Mouse (Mus musculus): Measurements from ENCODE around the gene Mgrn1. TPM values are rescaled to one million over a fixed set of nuclear protein-coding genes. Genes with fewer than 3 reads are reported as not detected.

Mgrn1 gene
- polyA plus RNA-seq, 1 experiment, result 221 TPM

GRCm38 (mm10) chr16:4938461-4938860 lies 52.4 kb downstream of the Mgrn1 start, which contains the start of gene Nudt16l1:
Nudt16l1 (plus strand) TSS chr16:4938761.
- DNase-seq (ENCODE audit: extremely low spot score in 1 of 2, low spot score in 1 of 2), result no peak

- peak; percentile 92 to 97 for DNase-seq (ENCODE audit: extremely low spot score in 1 of 2, low spot score in 1 of 2)
These were observed 52.9 kb downstream of the Mgrn1 start for GRCm38 (mm10) chr16:4938989-4939388.

- DNase-seq (ENCODE audit: extremely low spot score in 1 of 2, low spot score in 1 of 2), result no peak
These were observed 53.4 kb downstream of the Mgrn1 start for GRCm38 (mm10) chr16:4939412-4939811.

GRCm38 (mm10) chr16:4940311-4940850 lies 54.3 kb downstream of the Mgrn1 start:
- DNase-seq (ENCODE audit: extremely low spot score in 1 of 2, low spot score in 1 of 2), result no peak

GRCm38 (mm10) chr16:4941016-4941415 lies 55.0 kb downstream of the Mgrn1 start:
- no peak for DNase-seq (ENCODE audit: extremely low spot score in 1 of 2, low spot score in 1 of 2)

GRCm38 (mm10) chr16:4942868-4943267 lies 56.8 kb downstream of the Mgrn1 start:
- DNase-seq (ENCODE audit: extremely low spot score in 1 of 2, low spot score in 1 of 2), result no peak

GRCm38 (mm10) chr16:4943431-4943830 lies 57.4 kb downstream of the Mgrn1 start:
- no peak for DNase-seq (ENCODE audit: extremely low spot score in 1 of 2, low spot score in 1 of 2)

GRCm38 (mm10) chr16:4945415-4945814 lies 59.4 kb downstream of the Mgrn1 start:
- DNase-seq (ENCODE audit: extremely low spot score in 1 of 2, low spot score in 1 of 2), result no peak

- DNase-seq (ENCODE audit: extremely low spot score in 1 of 2, low spot score in 1 of 2), result no peak
These were observed 60.1 kb downstream of the Mgrn1 start for GRCm38 (mm10) chr16:4946155-4946554.

- DNase-seq (ENCODE audit: extremely low spot score in 1 of 2, low spot score in 1 of 2), result no peak
These were observed 61.3 kb downstream of the Mgrn1 start for GRCm38 (mm10) chr16:4947378-4947777.

- DNase-seq (ENCODE audit: extremely low spot score in 1 of 2, low spot score in 1 of 2), result no peak
These were observed 70.6 kb downstream of the Mgrn1 start for GRCm38 (mm10) chr16:4956609-4957008.

GRCm38 (mm10) chr16:4957446-4957845 lies 71.4 kb downstream of the Mgrn1 start:
- DNase-seq (ENCODE audit: extremely low spot score in 1 of 2, low spot score in 1 of 2), result no peak

- no peak for DNase-seq (ENCODE audit: extremely low spot score in 1 of 2, low spot score in 1 of 2)
These were observed 74.2 kb downstream of the Mgrn1 start for GRCm38 (mm10) chr16:4960260-4960659.

GRCm38 (mm10) chr16:4963346-4963745 lies 77.3 kb downstream of the Mgrn1 start:
- DNase-seq (ENCODE audit: extremely low spot score in 1 of 2, low spot score in 1 of 2), result no peak

GRCm38 (mm10) chr16:4963797-4964709 lies 78.0 kb downstream of the Mgrn1 start, which contains the start of gene Anks3:
Anks3 (minus strand) TSS chr16:4964205.
- peak; percentile 99 for DNase-seq (ENCODE audit: extremely low spot score in 1 of 2, low spot score in 1 of 2)

GRCm38 (mm10) chr16:4964731-4965391 lies 78.8 kb downstream of the Mgrn1 start:
- no peak for DNase-seq (ENCODE audit: extremely low spot score in 1 of 2, low spot score in 1 of 2)

- no peak for DNase-seq (ENCODE audit: extremely low spot score in 1 of 2, low spot score in 1 of 2)
These were observed 79.5 kb downstream of the Mgrn1 start for GRCm38 (mm10) chr16:4965392-4966129.

GRCm38 (mm10) chr16:4968426-4968825 lies 82.4 kb downstream of the Mgrn1 start:
- DNase-seq (ENCODE audit: extremely low spot score in 1 of 2, low spot score in 1 of 2), result no peak

- no peak for DNase-seq (ENCODE audit: extremely low spot score in 1 of 2, low spot score in 1 of 2)
These were observed 83.2 kb downstream of the Mgrn1 start for GRCm38 (mm10) chr16:4969055-4969843.

GRCm38 (mm10) chr16:4971626-4972025 lies 85.6 kb downstream of the Mgrn1 start:
- DNase-seq (ENCODE audit: extremely low spot score in 1 of 2, low spot score in 1 of 2), result no peak
